Mouse (Mus musculus) skeletal muscle tissue, adult 2 months (tissue): Measurements from ENCODE around the gene Spata9.

Source experiments
- DNase-seq: peaks from one replicate; pipeline ENCODE4 v3.0.0-alpha.2; 2012; ENCODE audit warnings: low read depth, low spot score

Gene Spata9

DNA sequence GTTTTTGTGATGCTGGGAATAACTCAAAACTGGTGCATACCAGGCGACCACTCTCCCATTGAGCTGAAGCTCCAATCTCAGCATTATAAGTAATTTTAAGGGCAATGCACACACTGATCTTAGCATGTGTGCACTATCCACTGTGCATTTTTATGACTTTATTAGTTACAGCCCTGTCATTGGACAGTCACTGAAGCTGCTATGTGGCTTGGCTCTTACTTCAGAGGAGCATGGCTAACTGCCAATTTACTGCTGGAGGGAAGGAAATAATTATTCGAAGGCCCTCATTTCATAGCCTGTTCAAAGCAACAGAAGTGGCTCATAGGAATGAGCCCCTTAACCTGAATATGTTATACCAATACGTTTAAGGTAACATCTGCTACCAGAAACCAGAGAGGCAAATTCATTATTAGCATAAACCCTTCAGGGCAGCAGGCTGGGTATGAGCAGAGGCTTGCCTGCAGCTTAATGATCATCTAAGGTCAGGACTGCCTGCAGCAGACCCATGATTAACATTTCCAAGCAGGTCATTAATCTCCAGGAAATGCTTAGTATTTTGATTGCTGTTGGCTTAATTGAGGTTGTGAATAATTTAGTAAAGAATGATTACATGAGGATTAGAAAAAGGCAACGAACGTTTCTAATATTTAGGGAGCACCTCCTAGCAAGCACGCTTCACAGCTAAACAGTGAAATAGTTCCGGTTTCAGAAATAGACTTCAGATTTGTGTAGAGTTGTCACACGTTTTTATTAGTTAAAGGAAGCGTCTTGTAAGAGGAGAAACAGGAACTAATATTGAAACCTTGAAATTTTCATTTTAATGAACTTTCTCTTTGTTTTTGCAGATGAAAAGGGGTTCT lies 25.4 kb downstream of the Spata9 start:
- peak; percentile 12 for DNase-seq

DNA sequence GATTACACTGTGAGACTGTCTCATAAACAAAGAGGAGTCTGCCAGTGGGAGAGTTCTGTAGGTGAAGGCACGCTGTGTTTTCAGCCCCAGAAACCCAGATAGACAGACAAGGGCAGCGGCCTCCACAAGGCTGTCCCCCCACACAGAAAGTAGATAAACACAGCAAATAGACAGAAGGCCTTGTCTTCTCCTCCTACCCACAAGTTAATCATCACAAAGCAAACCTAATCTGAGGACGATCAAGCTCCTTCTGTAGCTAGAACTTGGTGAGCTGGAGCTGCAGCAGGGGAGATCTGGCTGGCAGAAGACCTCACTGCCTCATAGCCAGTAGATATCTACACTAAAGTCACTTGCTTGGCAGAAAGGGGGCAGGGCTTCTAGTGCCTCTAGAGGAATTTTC lies 36.3 kb downstream of the Spata9 start:
- no peak for DNase-seq

DNA sequence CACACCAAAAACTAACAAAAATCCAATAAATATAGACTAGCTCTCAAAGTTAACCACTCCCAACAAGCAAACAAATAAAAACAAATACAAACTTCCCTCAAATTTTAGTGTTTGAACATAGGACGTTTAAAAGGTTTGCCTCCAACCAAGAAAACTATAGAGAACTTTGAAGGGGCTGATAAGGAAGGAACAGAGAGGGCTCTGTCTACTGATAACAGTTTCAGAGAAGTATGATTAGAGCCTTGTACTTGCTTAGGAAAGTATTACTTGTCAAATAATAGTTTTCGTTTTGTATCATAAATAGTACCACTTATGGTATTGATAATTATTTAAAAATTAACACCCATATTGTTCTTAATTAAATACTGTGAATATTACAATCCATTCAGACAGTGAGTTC lies 47.6 kb downstream of the Spata9 start:
- no peak for DNase-seq

DNA sequence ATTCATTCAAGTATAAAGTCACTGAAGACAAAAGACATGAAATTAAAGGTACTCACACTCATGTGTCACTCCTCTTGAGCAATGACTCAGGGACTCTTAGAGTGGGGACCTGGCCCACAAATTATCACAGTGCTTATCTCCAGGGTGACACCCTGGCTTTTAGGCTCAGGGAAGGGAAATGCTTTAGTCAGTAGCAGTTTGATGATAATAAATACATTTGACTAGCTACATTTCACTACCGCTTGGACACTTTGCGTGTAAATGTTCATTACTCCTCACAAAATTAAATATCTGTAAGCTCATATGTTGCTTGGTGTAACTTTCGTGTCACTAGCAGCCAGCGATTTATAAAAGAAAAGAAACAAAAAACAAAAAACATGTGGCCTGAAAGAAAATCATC lies 50.5 kb downstream of the Spata9 start:
- no peak for DNase-seq

DNA sequence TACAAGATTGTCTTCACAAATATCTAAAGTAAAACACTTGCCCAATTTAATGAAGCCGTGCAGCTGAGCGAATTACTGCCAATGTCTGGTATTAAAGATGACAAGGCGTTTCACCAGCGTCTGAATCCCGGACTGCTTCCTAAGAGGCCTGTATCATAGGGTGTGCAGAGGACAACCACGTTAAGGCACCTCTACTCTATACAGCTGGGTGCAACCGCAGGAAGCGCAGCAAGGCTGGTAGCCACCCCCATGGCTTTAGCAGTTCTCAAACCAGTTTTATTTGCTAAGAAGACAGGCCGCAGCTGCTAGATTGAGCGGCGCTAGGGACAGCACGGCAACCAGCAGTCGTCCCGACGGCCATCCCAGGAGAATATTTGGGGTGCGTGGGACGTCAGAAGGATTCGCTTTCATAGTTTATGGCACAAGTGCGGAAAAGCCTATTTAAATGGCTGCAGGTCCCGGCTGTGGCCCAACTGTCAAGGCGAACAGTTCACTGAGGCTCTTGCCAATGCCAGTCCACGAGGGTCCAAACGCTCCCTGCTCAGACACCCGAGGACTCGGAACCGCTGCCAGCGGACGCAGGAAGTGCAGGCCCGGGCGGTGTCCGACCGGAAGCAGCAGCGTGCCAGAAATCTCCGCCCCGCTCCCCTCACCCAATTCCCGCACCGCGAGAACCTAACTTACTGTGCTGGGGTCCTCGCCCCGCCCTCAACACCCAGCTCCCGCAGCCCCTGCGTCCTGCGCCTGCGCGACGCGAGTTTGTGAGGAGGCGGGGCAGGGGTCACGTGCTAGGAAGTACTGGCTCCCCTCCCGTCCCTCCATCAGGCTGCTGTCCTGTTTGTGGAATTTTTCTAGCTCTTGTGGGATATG lies 51.3 kb downstream of the Spata9 start, which contains the start of gene Rfesd:
Gene Rfesd, minus strand, starts transcription at position 746 of the 870 bp plus-strand sequence.
- DNase-seq = peak; percentile 99

DNA sequence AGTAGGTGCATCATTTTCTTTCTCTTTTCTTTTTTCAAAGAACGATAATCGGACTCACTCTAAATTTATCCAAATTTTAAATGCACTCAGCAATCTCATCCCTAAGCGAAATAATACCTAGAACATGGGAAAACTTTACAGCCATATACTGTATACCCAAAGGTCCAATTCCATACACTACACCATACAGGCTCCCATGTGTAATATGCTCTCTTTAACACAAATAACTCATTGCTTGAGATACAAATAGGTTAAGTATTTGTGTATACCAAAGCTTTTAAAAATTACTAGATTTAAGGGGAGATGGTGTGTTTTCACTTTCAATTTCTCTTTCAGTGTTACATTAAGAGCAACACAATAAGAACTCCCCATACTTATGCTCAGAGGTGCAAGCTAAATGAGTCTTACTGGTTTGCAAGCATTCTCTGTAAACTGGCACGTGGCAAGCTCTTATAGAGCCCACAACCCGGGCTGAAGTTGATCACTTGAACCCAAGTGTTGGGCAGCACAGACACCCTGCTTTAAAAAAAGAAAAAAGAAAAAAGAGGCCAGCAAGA lies 52.0 kb downstream of the Spata9 start:
- peak; percentile 5 for DNase-seq

DNA sequence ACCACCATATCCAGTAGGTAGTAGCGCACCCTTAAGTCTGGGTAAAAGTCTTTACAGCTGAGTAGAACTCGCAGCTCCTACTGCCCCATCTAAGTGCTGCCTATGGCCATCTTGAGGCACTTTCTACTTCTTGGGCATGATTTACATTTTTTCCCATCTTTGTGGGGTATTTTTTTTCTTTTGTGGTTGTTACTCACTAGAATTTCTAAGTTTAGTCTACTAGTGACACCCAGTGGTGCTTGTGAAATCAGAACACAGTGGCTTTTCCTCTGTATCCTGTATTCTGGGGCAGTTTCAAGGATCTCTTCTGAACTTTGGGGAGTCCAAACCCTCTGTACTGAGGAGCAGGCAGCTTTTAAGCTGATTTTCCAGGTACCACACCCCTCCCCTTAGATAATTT lies 54.8 kb downstream of the Spata9 start:
- no peak for DNase-seq

DNA sequence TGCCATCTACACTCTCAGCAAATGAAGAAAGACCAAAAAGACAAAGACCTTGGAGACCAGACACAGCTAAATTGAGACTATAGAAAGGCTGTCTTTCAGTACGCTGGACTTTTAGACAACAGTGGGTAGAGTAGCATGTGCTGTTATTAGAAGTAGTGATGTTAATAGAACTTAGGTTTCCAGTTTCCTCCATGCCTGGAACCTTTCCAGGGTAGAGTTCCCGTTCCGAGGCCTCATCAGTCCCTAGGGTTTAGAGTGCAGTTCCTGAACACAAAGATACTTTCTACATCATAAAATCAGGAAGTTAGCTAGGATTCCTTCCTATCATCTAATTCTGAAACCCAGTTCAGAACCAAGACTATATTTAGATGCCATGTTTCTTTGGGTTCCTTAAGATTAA lies 57.6 kb downstream of the Spata9 start:
- DNase-seq = peak; percentile 16

DNA sequence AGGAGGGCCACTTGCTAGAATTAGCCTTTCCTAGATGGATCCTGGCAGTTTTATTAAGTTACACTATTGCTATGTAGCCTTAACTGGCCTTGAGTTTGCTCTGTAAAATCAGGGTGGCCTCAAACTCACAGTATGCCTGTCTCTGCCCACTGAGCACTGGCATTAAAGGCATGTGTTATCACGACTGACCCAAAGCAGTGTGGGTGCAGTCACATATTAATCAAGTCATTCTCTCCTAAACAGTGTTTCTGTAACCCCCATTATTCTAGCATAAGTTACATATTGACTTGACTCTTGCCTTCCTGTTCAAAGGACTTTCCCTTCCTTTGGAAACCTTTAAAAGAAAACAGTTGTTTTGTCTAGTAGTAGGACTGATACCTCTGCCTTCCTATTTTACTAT lies 75.5 kb downstream of the Spata9 start:
- DNase-seq = no peak

DNA sequence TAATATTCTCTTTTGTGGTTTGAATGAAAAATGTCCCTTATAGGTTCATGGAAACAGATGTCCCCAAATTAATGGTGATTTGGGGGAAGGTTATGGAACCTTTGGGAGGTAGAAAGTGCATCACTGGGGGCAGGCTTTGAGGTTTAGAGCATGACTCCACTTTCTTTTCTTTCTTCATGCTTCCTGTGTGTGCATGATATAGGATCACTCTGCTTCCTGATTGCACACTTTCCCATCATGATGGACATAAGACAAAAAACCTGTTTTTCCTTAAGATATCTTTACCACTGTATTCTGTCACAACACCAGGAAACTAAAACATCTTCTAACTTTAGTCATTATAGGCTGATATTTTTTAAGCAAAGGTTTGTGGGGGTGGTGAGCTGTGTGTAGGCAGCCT lies 78.0 kb downstream of the Spata9 start:
- no peak for DNase-seq
